Mouse (Mus musculus): Measurements from ENCODE around the gene Hrh2.

The Hrh2 gene

DNA sequence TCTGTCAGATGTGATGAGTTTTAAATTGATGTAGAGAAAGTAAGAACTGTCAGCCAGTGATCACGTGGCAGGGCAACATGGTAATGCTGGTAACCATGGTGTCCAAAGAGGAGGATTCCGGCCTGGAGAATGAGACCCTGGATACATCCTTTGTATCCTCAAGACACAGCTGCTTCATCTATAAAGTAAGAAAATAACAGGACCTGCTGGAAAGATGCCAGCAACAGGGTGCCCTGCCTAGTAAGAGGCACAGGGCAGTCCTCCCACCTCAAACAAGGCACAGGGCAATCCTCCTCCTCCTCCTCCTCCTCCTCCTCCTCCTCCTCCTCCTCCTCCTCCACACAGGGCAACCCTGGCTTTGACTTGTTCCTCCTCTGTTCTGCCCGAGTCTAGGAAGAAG is 77.2 kb downstream of the Hrh2 start:
- H3K27me3 ChIP-seq (ENCODE audit: insufficient read depth, low read length) = peaks cover 38% of the 10 kb centered on the region
- peaks cover 14% of the 10 kb centered on the region for H3K4me1 ChIP-seq (replicated peaks; ENCODE audit: low read depth, low read length)
- no peaks in the 10 kb centered on the region for H3K9me3 ChIP-seq (ENCODE audit: low read length)
- TF ChIP-seq CTCF (conservative IDR thresholded peaks at IDR 0.05; ENCODE audit: low read length) (no peak), POU5F1 (IDR thresholded peaks at IDR 0.05; ENCODE audit: borderline replicate concordance, low read length) (no peak), NANOG (IDR thresholded peaks at IDR 0.05; ENCODE audit: borderline replicate concordance, low read length) (no peak)
- no peaks in the 10 kb centered on the region for H3K36me3 ChIP-seq (ENCODE audit: insufficient read depth, low read length)
- no peak overlapping the region for H3K4me3 ChIP-seq (replicated peaks; ENCODE audit: low read length)

DNA sequence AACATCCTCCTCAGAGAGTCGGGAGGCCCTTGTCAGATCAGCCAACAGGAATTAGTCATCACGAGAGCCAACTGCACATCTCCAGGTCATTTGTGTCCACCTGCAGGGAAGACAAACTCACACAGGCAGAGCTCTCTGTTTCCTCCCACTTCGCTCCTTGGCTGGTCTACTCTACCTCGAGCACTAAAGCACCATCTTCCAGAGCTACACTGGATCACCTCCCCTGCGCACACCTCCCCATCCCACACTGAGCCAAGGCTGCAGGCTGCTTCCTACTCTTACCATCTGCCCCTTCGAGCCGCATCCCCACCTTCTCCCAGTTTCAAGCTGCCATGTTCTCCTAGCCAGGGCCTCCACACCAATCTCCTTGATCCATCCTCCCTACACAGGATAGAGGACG is 77.7 kb downstream of the Hrh2 start:
- Histone ChIP-seq H3K36me3 (ENCODE audit: insufficient read depth, low read length) (no peaks in the 10 kb centered on the region), H3K27me3 (ENCODE audit: insufficient read depth, low read length) (peaks cover 38% of the 10 kb centered on the region)

DNA sequence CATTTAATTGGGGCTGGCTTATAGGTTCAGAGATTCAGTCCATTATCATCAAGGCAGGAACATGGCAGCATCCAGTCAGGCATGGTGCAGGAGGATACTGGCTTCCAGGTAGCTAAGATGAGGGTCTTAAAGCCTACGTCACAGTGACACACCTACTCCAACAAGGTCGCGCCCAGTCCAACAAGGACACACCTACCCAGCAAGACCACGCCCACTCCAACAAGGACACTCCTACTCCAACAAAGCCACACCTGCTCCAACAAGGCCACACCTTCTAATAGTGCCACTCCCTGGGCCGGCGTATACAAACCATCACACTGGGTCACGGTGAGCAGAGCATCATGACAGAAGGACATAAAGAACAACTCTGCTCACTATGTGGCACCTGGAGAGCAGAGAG is 80.1 kb downstream of the Hrh2 start:
- H3K27me3 ChIP-seq (ENCODE audit: insufficient read depth, low read length) = peaks cover 21% of the 10 kb centered on the region
- TF ChIP-seq NANOG (IDR thresholded peaks at IDR 0.05; ENCODE audit: borderline replicate concordance, low read length) (no peak), POU5F1 (IDR thresholded peaks at IDR 0.05; ENCODE audit: borderline replicate concordance, low read length) (no peak), CTCF (conservative IDR thresholded peaks at IDR 0.05; ENCODE audit: low read length) (no peak)
- no peak overlapping the region for H3K4me3 ChIP-seq (replicated peaks; ENCODE audit: low read length)
- H3K36me3 ChIP-seq (ENCODE audit: insufficient read depth, low read length) = no peaks in the 10 kb centered on the region
- H3K4me1 ChIP-seq (replicated peaks; ENCODE audit: low read depth, low read length) = peaks cover 6% of the 10 kb centered on the region
- no peaks in the 10 kb centered on the region for H3K9me3 ChIP-seq (ENCODE audit: low read length)

More for the DNA sequence above, 77.7 kb downstream of the Hrh2 start:
- Histone ChIP-seq H3K4me1 (replicated peaks; ENCODE audit: low read depth, low read length) (peaks cover 14% of the 10 kb centered on the region), H3K9me3 (ENCODE audit: low read length) (no peaks in the 10 kb centered on the region), H3K4me3 (replicated peaks; ENCODE audit: low read length) (no peak overlapping the region)
- no peak for TF ChIP-seq CTCF (conservative IDR thresholded peaks at IDR 0.05; ENCODE audit: low read length)
- no peak for TF ChIP-seq NANOG (IDR thresholded peaks at IDR 0.05; ENCODE audit: borderline replicate concordance, low read length)
- no peak for TF ChIP-seq POU5F1 (IDR thresholded peaks at IDR 0.05; ENCODE audit: borderline replicate concordance, low read length)

DNA sequence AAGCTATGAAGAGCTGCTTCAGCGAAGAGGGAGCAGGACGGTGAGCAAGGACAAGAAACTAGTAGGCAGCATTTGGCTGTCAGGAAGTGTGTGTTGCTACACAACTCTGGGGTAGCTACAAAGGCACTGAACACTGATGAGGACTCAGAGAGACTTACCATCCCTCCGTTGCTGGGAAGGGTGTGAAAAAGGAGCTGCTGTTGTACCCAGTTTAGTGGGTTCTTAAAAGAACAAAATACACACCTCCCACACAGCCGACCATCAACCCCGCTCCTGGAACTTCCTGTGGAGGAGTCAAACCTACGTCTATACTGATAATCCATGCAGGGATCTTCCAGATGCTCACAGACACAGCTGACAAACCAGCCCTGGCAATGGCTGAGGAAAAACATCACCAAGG is 85.5 kb downstream of the Hrh2 start:
- H3K36me3 ChIP-seq (ENCODE audit: insufficient read depth, low read length) = no peaks in the 10 kb centered on the region
- no peak overlapping the region for H3K4me3 ChIP-seq (replicated peaks; ENCODE audit: low read length)
- no peak for TF ChIP-seq NANOG (IDR thresholded peaks at IDR 0.05; ENCODE audit: borderline replicate concordance, low read length)
- TF ChIP-seq CTCF (conservative IDR thresholded peaks at IDR 0.05; ENCODE audit: low read length) = no peak
- H3K27me3 ChIP-seq (ENCODE audit: insufficient read depth, low read length) = peaks cover 21% of the 10 kb centered on the region
- peaks cover 11% of the 10 kb centered on the region for H3K4me1 ChIP-seq (replicated peaks; ENCODE audit: low read depth, low read length)
- H3K9me3 ChIP-seq (ENCODE audit: low read length) = peaks cover 8% of the 10 kb centered on the region; the same call in 1 of the 2 replicates

DNA sequence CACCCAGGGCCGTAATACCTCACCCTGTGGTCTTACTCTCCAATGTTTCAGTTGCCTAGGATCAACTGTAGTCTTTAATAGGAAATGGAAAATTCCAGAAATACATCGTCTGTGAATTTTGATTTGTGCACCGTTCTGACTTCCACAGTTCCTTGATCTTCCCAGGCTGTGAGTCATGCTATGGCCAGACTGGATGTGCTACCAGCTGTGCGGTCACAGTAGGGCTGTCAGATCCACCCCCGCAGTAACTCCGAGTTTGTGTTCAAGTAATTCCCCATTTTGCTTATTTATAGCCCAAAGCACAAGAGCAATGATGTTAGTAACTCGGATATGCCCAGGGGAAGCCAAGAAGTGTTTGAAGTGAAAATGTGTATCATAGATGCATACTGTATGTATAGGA is 88.4 kb downstream of the Hrh2 start:
- Histone ChIP-seq H3K27me3 (ENCODE audit: insufficient read depth, low read length) (peaks cover 49% of the 10 kb centered on the region), H3K36me3 (ENCODE audit: insufficient read depth, low read length) (no peaks in the 10 kb centered on the region), H3K9me3 (ENCODE audit: low read length) (peaks cover 13% of the 10 kb centered on the region; the same call in 1 of the 2 replicates), H3K4me1 (replicated peaks; ENCODE audit: low read depth, low read length) (peaks cover 15% of the 10 kb centered on the region), H3K4me3 (replicated peaks; ENCODE audit: low read length) (no peak overlapping the region)
- TF ChIP-seq POU5F1 (IDR thresholded peaks at IDR 0.05; ENCODE audit: borderline replicate concordance, low read length) (no peak), CTCF (conservative IDR thresholded peaks at IDR 0.05; ENCODE audit: low read length) (no peak), NANOG (IDR thresholded peaks at IDR 0.05; ENCODE audit: borderline replicate concordance, low read length) (no peak)

DNA sequence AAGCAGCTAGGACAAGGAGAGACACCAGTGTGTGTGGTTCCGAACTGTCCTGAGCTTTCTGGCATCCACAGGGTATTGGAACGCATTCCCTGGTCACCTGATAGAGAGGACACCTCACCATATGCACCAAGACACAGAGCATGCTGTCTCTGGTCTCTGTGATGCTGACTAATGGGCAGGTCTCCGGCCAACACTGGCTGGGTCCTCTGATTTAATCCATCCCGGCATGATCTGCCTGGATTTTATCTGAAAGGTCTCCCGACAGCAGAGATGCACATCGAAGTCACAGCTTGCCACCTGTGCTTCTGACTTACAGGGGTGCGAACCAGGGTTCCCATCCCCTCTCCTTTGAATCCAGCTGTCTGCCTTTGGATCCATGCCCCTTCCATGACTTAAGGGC is 89.2 kb downstream of the Hrh2 start:
- Histone ChIP-seq H3K27me3 (ENCODE audit: insufficient read depth, low read length) (peaks cover 53% of the 10 kb centered on the region), H3K4me3 (replicated peaks; ENCODE audit: low read length) (no peak overlapping the region), H3K4me1 (replicated peaks; ENCODE audit: low read depth, low read length) (peaks cover 15% of the 10 kb centered on the region), H3K36me3 (ENCODE audit: insufficient read depth, low read length) (no peaks in the 10 kb centered on the region), H3K9me3 (ENCODE audit: low read length) (peaks cover 13% of the 10 kb centered on the region; the same call in 1 of the 2 replicates)
- no peak for TF ChIP-seq CTCF (conservative IDR thresholded peaks at IDR 0.05; ENCODE audit: low read length)
- TF ChIP-seq NANOG (IDR thresholded peaks at IDR 0.05; ENCODE audit: borderline replicate concordance, low read length) = no peak
- no peak for TF ChIP-seq POU5F1 (IDR thresholded peaks at IDR 0.05; ENCODE audit: borderline replicate concordance, low read length)

DNA sequence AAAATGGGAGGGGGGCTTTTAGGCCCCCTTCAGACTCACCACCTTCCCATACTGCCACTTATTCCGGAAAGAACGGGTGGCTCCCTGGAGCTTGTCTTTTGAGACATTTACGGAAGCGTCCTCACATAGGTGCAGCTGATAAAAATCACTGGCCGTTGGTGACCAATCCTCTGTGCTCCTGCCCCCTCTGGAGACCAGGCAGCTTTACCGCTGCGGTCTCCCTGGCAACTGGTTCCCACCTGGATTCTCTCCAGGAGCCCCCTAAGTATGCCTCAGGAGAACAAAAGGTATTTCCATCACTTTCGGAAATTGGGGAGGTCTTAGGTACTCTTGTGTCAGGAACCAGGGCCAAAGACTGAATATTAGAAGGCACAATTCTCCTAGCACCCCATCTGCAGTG is 89.7 kb downstream of the Hrh2 start:
- Histone ChIP-seq H3K9me3 (ENCODE audit: low read length) (peaks cover 13% of the 10 kb centered on the region; the same call in 1 of the 2 replicates), H3K27me3 (ENCODE audit: insufficient read depth, low read length) (peaks cover 53% of the 10 kb centered on the region), H3K4me3 (replicated peaks; ENCODE audit: low read length) (no peak overlapping the region), H3K4me1 (replicated peaks; ENCODE audit: low read depth, low read length) (peaks cover 15% of the 10 kb centered on the region), H3K36me3 (ENCODE audit: insufficient read depth, low read length) (no peaks in the 10 kb centered on the region)
- TF ChIP-seq NANOG (IDR thresholded peaks at IDR 0.05; ENCODE audit: borderline replicate concordance, low read length) = no peak
- no peak for TF ChIP-seq POU5F1 (IDR thresholded peaks at IDR 0.05; ENCODE audit: borderline replicate concordance, low read length)
- TF ChIP-seq CTCF (conservative IDR thresholded peaks at IDR 0.05; ENCODE audit: low read length) = no peak

- H3K36me3 ChIP-seq (ENCODE audit: insufficient read depth, low read length) = no peaks in the 10 kb centered on the region
- H3K4me3 ChIP-seq (replicated peaks; ENCODE audit: low read length) = 0 out of 2 replicates have a peak overlapping the region, but pooled peaks have one; percentile 7
- no peak for TF ChIP-seq CTCF (conservative IDR thresholded peaks at IDR 0.05; ENCODE audit: low read length)
- no peak for TF ChIP-seq NANOG (IDR thresholded peaks at IDR 0.05; ENCODE audit: borderline replicate concordance, low read length)
- no peak for TF ChIP-seq POU5F1 (IDR thresholded peaks at IDR 0.05; ENCODE audit: borderline replicate concordance, low read length)
- peaks cover 15% of the 10 kb centered on the region for H3K4me1 ChIP-seq (replicated peaks; ENCODE audit: low read depth, low read length)
- H3K27me3 ChIP-seq (ENCODE audit: insufficient read depth, low read length) = peaks cover 56% of the 10 kb centered on the region
- peaks cover 13% of the 10 kb centered on the region; the same call in 1 of the 2 replicates for H3K9me3 ChIP-seq (ENCODE audit: low read length)
Observed at GRCm38 (mm10) chr13:54282149-54282860, 90.4 kb downstream of the Hrh2 start.
